In the genomic region with DNA sequence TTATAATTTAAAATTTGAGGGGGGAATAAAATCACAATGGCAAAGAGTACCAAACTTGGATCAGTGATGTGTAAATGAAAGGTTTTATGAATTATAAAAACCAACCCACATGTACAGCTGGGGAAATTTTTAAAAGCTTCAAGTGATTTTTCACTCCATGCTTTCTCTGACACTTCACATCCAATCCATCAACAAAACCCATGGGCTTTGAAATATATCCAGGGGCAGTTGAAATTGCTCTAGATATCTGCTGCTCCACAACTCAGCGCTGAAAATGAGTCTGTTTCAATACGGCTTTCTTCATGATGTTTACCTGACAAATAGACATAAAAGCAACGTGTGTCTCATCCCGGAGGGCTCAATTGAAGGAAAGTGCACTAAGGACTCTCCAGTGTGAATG, we compare ENCODE assay signal across 34 mouse cellular contexts.
"Had no signal": no experiment of that assay in that cellular context is flagged by ENCODE, and none has a peak within 500 bp of the region (broad histone marks: within the 10 kb centered on the region; RNA-seq: fewer than 3 reads in every experiment).

No protein-coding gene starts in this region.

- ATAC-seq: hindbrain, embryonic 16.5 days; inflammation-experienced regulatory T-cells, adult 6 months; intestine, embryonic 15.5 days; intestine, embryonic 16.5 days; intestine, postnatal 0 days had no signal

- H3K4me1 ChIP-seq: heart, embryonic 10.5 days; heart, embryonic 12.5 days; heart, embryonic 13.5 days; heart, embryonic 15.5 days; hindbrain, embryonic 10.5 days; hindbrain, embryonic 12.5 days; hindbrain, embryonic 15.5 days; intestine, embryonic 15.5 days; kidney, embryonic 15.5 days had no signal

- H3K9ac ChIP-seq: heart, embryonic 12.5 days; heart, embryonic 13.5 days; heart, embryonic 15.5 days; hindbrain, embryonic 12.5 days; hindbrain, embryonic 14.5 days; hindbrain, embryonic 15.5 days; intestine, embryonic 15.5 days; kidney, embryonic 15.5 days had no signal

- H3K4me2 ChIP-seq: heart, embryonic 11.5 days; heart, embryonic 12.5 days; heart, embryonic 13.5 days; heart, embryonic 15.5 days; hindbrain, embryonic 12.5 days; hindbrain, embryonic 14.5 days; hindbrain, embryonic 15.5 days; intestine, embryonic 15.5 days; kidney, embryonic 15.5 days had no signal

- H3K36me3 ChIP-seq: heart, embryonic 10.5 days; heart, embryonic 12.5 days; heart, embryonic 13.5 days; heart, embryonic 15.5 days; hindbrain, embryonic 10.5 days; hindbrain, embryonic 12.5 days; hindbrain, embryonic 15.5 days; intestine, embryonic 15.5 days; kidney, embryonic 15.5 days had no signal

- DNase-seq: heart, postnatal 10 days; heart, postnatal 14 days; heart, postnatal 36 days; heart, postnatal 4 days; kidney, adult 11 months; kidney, adult 18-20 months; kidney, adult 2 months; kidney, adult 8-10 months; kidney, adult 9 months; kidney, postnatal 10 days; kidney, postnatal 14 days; kidney, postnatal 25 days; kidney, postnatal 36 days; kidney, postnatal 4 days; layer of hippocampus, adult 9-11 months; layer of hippocampus, postnatal 36 days had no signal

- H3K4me3 ChIP-seq: heart, embryonic 10.5 days; heart, embryonic 12.5 days; heart, embryonic 13.5 days; heart, embryonic 15.5 days; hindbrain, embryonic 10.5 days; hindbrain, embryonic 12.5 days; hindbrain, embryonic 15.5 days; intestine, embryonic 15.5 days; kidney, embryonic 15.5 days; layer of hippocampus, adult 2 months; left cerebral cortex, adult 2 months had no signal

- H3K9me3 ChIP-seq: heart, embryonic 10.5 days; heart, embryonic 12.5 days; heart, embryonic 13.5 days; heart, embryonic 15.5 days; hindbrain, embryonic 10.5 days; hindbrain, embryonic 12.5 days; hindbrain, embryonic 15.5 days; intestine, embryonic 15.5 days; kidney, embryonic 15.5 days had no signal

- H3K27me3 ChIP-seq: heart, embryonic 12.5 days; heart, embryonic 13.5 days; heart, embryonic 15.5 days; hindbrain, embryonic 12.5 days; hindbrain, embryonic 15.5 days; intestine, embryonic 15.5 days; kidney, embryonic 15.5 days had no signal

- H3K27ac ChIP-seq: heart, embryonic 10.5 days; heart, embryonic 13.5 days; heart, embryonic 15.5 days; hindbrain, embryonic 10.5 days; hindbrain, embryonic 12.5 days; hindbrain, embryonic 14.5 days; hindbrain, embryonic 15.5 days; intestine, embryonic 15.5 days; kidney, embryonic 15.5 days; kidney, postnatal 0 days; layer of hippocampus, adult 2 months; left cerebral cortex, adult 2 months had no signal
